Comparison of ENCODE assay signal across 8 mouse cellular contexts in the genomic region with DNA sequence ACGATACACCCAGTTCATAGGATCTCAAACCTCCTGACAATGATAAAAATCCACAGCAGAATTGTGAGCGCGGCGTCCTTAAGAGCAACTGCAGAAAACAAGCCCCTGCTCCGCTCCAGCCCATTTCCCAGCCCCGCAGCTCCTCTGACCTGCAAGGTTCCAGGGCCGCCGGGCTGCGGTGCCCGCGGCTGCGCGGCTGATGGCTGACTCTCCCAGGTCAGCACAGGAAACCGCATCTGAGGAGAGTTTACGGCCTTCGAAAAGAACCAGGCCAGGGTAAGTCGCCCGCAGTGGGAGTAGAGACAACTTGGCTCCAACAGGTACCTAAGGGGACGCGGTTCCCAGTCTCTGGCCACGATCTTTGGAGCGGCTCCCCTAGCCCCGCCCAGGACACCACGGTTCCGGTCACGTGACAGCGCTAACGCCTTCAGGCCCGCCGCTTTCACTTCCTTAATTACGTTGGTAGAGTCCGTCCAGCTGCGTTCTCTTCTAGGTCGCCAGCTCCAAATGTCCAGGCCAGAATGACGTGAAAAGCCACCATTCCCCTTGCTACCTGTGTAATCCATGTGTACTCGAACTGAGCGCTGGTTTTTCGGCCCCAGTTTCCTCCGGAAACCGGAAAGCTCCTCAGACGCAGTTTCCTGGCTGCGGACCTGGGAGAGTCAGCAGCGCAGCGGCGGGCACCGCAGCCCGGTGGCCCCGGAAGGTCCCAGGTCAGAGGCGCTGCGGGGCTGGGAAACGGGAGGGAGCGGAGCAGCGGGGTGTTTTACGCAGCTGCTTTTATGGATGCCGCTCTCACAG. TPM values are rescaled to one million over a fixed set of nuclear protein-coding genes. Genes with fewer than 3 reads are reported as not detected.
A peak's percentile ranks its signal among the peaks of the same experiment; 100 is the strongest.
DNase-seq lines count a peak whose midpoint lies in the region; ATAC-seq and TF ChIP-seq lines count a peak whose summit lies in the region.
"Not testable (repeated sequence)": the region's sequence is repeated elsewhere in the genome, so short reads cannot be mapped to it uniquely, and the experiment has no call there.

Gene Zfp942 (minus strand): TSS at position 358 of the 801 bp plus-strand sequence.
Gene Zfp943 (plus strand): TSS at position 446 of the 801 bp plus-strand sequence.

- not testable (repeated sequence) for H3K4me1 ChIP-seq in ES-Bruce4 (ENCODE audit: control insufficient read depth, insufficient read depth, low read length); neural tube, embryonic 14.5 days (ENCODE audit: control insufficient read depth, insufficient read depth, low read length); testis, adult 2 months (ENCODE audit: control insufficient read depth, insufficient read depth, low read length)
- H3K4me1 ChIP-seq in forebrain, embryonic 15.5 days = peaks cover 27% of the 10 kb centered on the region

- H3K4me2 ChIP-seq in forebrain, embryonic 15.5 days (replicated peaks) = peak within 1 kb of the TSS; percentile 52
- peak within 1 kb of the TSS; percentile 62 for H3K4me2 ChIP-seq in neural tube, embryonic 14.5 days (ENCODE audit: low read depth, low read length)

- H3K4me3 ChIP-seq in ES-Bruce4 (ENCODE audit: low read depth, low read length) = peak within 1 kb of the TSS; percentile 100
- peak within 1 kb of the TSS; percentile 74 for H3K4me3 ChIP-seq in forebrain, embryonic 15.5 days
- H3K4me3 ChIP-seq in neural tube, embryonic 14.5 days (ENCODE audit: low read depth, low read length) = peak within 1 kb of the TSS; percentile 65
- peak within 1 kb of the TSS; percentile 95 for H3K4me3 ChIP-seq in testis, adult 2 months (ENCODE audit: control insufficient read depth, low read depth, low read length)

- peak; percentile 71 for DNase-seq in cerebellum, adult 11-12 months
- peak; percentile 57 for DNase-seq in heart, postnatal 25 days (ENCODE audit: low spot score)
- DNase-seq in layer of hippocampus, adult 18-20 months (ENCODE audit: low spot score in 2 of 2) = peak; percentile 73 to 81
- peak; percentile 74 for DNase-seq in lung, adult 18-20 months

- not testable (repeated sequence) for H3K36me3 ChIP-seq in ES-Bruce4 (ENCODE audit: control insufficient read depth, insufficient read depth, low read length, poor library complexity, severe bottlenecking); forebrain, embryonic 15.5 days; neural tube, embryonic 14.5 days (ENCODE audit: control insufficient read depth, insufficient read depth, low read length); testis, adult 2 months (ENCODE audit: control insufficient read depth, insufficient read depth, low read length)

- not testable (repeated sequence) for H3K27me3 ChIP-seq in ES-Bruce4 (ENCODE audit: control insufficient read depth, insufficient read depth, low read length, poor library complexity, severe bottlenecking); forebrain, embryonic 15.5 days; neural tube, embryonic 14.5 days (ENCODE audit: control insufficient read depth, insufficient read depth, low read length); testis, adult 2 months (ENCODE audit: control insufficient read depth, insufficient read depth, low read length)

- WGBS in forebrain, embryonic 15.5 days = under 1% methylated on average over 45 of the region's 55 CpGs
- WGBS in neural tube, embryonic 14.5 days = under 1% methylated on average over 40 of the region's 55 CpGs

- intact Hi-C loops in heart, postnatal 25 days (cut with DNase I) = loop anchor here (10.0 kb wide), 1 partner anchor 262 kb away; the partner anchor contains the start of gene Zfp994

- TF ChIP-seq POLR2A in ES-Bruce4 (IDR thresholded peaks at IDR 0.05; ENCODE audit: insufficient read depth, low read length) = not testable (repeated sequence)
- 0 out of 2 replicates have a peak, but pooled peaks have one; percentile 13 for TF ChIP-seq POLR2A in testis, adult 2 months (IDR thresholded peaks at IDR 0.05; ENCODE audit: control insufficient read depth, low read depth, low read length)

- peak; percentile 97 for ATAC-seq in forebrain, embryonic 15.5 days (replicated peaks)
- ATAC-seq in neural tube, embryonic 14.5 days (ENCODE audit: low read depth) = peak; percentile 97

- TF ChIP-seq CTCF in ES-Bruce4 (IDR thresholded peaks at IDR 0.05; ENCODE audit: low read depth, low read length); testis, adult 2 months (IDR thresholded peaks at IDR 0.05; ENCODE audit: control insufficient read depth, insufficient read depth, insufficient replicate concordance, low read depth, low read length): not testable (repeated sequence)

- H3K9me3 ChIP-seq in ES-Bruce4 (replicated peaks; ENCODE audit: control insufficient read depth, insufficient read depth, low read length, poor library complexity, severe bottlenecking); forebrain, embryonic 15.5 days; neural tube, embryonic 14.5 days (ENCODE audit: control insufficient read depth, low read length): not testable (repeated sequence)

- H3K9ac ChIP-seq in ES-Bruce4 (ENCODE audit: low read depth, poor library complexity, severe bottlenecking) = peak within 1 kb of the TSS; percentile 79
- H3K9ac ChIP-seq in forebrain, embryonic 15.5 days (replicated peaks) = peak within 1 kb of the TSS; percentile 84
- peak within 1 kb of the TSS; percentile 69 for H3K9ac ChIP-seq in neural tube, embryonic 14.5 days (replicated peaks; ENCODE audit: low read depth, low read length)

- peak within 1 kb of the TSS; percentile 87 for H3K27ac ChIP-seq in ES-Bruce4 (ENCODE audit: insufficient read depth, low read length)
- H3K27ac ChIP-seq in forebrain, embryonic 15.5 days (replicated peaks) = peak within 1 kb of the TSS; percentile 86
- H3K27ac ChIP-seq in neural tube, embryonic 14.5 days (ENCODE audit: low read depth, low read length) = peak within 1 kb of the TSS; percentile 80
- H3K27ac ChIP-seq in testis, adult 2 months (ENCODE audit: control insufficient read depth, insufficient read depth, low read depth, low read length) = peak within 1 kb of the TSS; percentile 96

- TF ChIP-seq EP300 in ES-Bruce4 (IDR thresholded peaks at IDR 0.05; ENCODE audit: insufficient read depth, low read depth, low read length) = not testable (repeated sequence)

RNA-seq across cellular contexts. Expression of gene Zfp942, which starts in this region (rescaled TPM):
- polyA plus RNA-seq in ES-Bruce4 (2011; ENCODE audit: insufficient read depth, insufficient read length, low read depth, missing spikeins) = 22.0 and 22.2 TPM in 2 replicates
- polyA plus RNA-seq in forebrain, embryonic 15.5 days (2015; fragmentation: Nextera tagmentation; extraction: Ambion mirVana) = 23.2 and 23.5 TPM in 2 replicates
- 1 to 10 TPM; 5.4 to 6.9 TPM for total RNA-seq in heart, postnatal 25 days (2021)
- 10 to 100 TPM; 14.6 to 14.8 TPM for total RNA-seq in layer of hippocampus, adult 18-20 months (2021)
- 23.9 and 25.3 TPM in 2 replicates for polyA plus RNA-seq in neural tube, embryonic 14.5 days (2014; fragmentation: Nextera tagmentation; extraction: Ambion mirVana)
- 1.9 and 2.8 TPM in 2 replicates for polyA plus RNA-seq in testis, adult 2 months (2012; rRNA removed)

RNA-seq across cellular contexts. Expression of gene Zfp943, which starts in this region (rescaled TPM):
- 11.1 and 11.6 TPM in 2 replicates for polyA plus RNA-seq in ES-Bruce4 (2011; ENCODE audit: insufficient read depth, insufficient read length, low read depth, missing spikeins)
- 20.7 and 23.2 TPM in 2 replicates for polyA plus RNA-seq in forebrain, embryonic 15.5 days (2015; fragmentation: Nextera tagmentation; extraction: Ambion mirVana)
- 10 to 100 TPM; 17.8 to 19.1 TPM for total RNA-seq in heart, postnatal 25 days (2021)
- 10 to 100 TPM; 20.7 to 21.2 TPM for total RNA-seq in layer of hippocampus, adult 18-20 months (2021)
- polyA plus RNA-seq in neural tube, embryonic 14.5 days (2014; fragmentation: Nextera tagmentation; extraction: Ambion mirVana) = 22.8 and 24.6 TPM in 2 replicates
- polyA plus RNA-seq in testis, adult 2 months (2012; rRNA removed) = 4.3 and 4.4 TPM in 2 replicates

Comparison
In these comparisons a context has a peak if more than half of its experiments do, and no peak if none do; other contexts are left out.
1. Peak in every context shown above with its lines: DNase-seq, ATAC-seq, H3K4me3 ChIP-seq and H3K27ac ChIP-seq.